In the genomic region with DNA sequence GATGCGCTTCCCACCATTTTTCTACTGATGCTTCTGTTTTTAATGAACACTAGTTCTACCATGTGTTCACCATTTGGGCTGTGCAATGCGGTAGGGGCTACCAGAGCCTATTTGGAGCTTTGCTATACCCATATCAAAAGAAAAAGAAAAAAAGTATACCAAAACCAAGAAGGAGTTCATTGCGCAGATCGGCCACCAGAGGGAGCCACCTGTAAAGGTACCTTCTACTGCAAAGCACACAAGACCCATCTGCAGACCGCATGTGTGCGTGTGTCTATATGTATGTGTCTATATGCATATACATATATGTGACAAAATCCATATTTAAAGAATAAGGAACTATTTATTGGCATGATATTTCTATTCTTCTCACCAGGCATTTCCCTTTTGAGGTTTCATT, we compare ENCODE assay signal across 8 mouse cellular contexts.
DNase-seq lines count a peak whose midpoint lies in the region; ATAC-seq and TF ChIP-seq lines count a peak whose summit lies in the region.

No protein-coding gene starts in this region.

- TF ChIP-seq CTCF in heart, postnatal 0 days (IDR thresholded peaks at IDR 0.05; ENCODE audit: low read depth), result peak; percentile 70
- TF ChIP-seq CTCF in left cerebral cortex, adult 2 months (IDR thresholded peaks at IDR 0.05), result peak; percentile 85

- no peaks in the 10 kb centered on the region for H3K4me1 ChIP-seq in heart, postnatal 0 days (ENCODE audit: control insufficient read depth, insufficient read depth)
- no peaks in the 10 kb centered on the region for H3K4me1 ChIP-seq in midbrain, embryonic 15.5 days

- 34% methylated on average over 6 of the region's 6 CpGs for WGBS in heart, postnatal 0 days
- whole genome bisulfite sequencing in midbrain, embryonic 15.5 days, result 24% methylated on average over 6 of the region's 6 CpGs

- no peak overlapping the region for H3K27ac ChIP-seq in heart, postnatal 0 days (ENCODE audit: low read depth)
- no peak overlapping the region for H3K27ac ChIP-seq in left cerebral cortex, adult 2 months
- no peak overlapping the region for H3K27ac ChIP-seq in midbrain, embryonic 15.5 days

- no peaks in the 10 kb centered on the region for H3K36me3 ChIP-seq in heart, postnatal 0 days (replicated peaks; ENCODE audit: control insufficient read depth, insufficient read depth, low read length)
- H3K36me3 ChIP-seq in midbrain, embryonic 15.5 days (replicated peaks), result no peaks in the 10 kb centered on the region

- peak; percentile 48 for DNase-seq in gastrocnemius, adult 18-20 months (ENCODE audit: low spot score)
- DNase-seq in gastrocnemius, postnatal 25 days, result no peak
- DNase-seq in adrenal gland, adult 18-20 months (ENCODE audit: low spot score in 2 of 2), result peak; percentile 48
- DNase-seq in embryo, embryonic 11 days, result peak; percentile 68
- DNase-seq in heart, postnatal 0 days (ENCODE audit: low spot score), result peak; percentile 29
- DNase-seq in left cerebral cortex, adult 2 months (ENCODE audit: extremely low spot score in 1 of 2, low spot score in 2 of 2), result peak; percentile 49 to 73
- peak; percentile 56 to 84 for DNase-seq in spleen, postnatal 4 days (ENCODE audit: low spot score in 2 of 2)

- no peak for TF ChIP-seq EP300 in heart, postnatal 0 days (IDR thresholded peaks at IDR 0.05; ENCODE audit: low read depth)

- 0 out of 2 replicates have a peak, but pooled peaks cover 3% of the 10 kb centered on the region for H3K27me3 ChIP-seq in heart, postnatal 0 days (ENCODE audit: control insufficient read depth, insufficient read depth, low read length)
- no peaks in the 10 kb centered on the region for H3K27me3 ChIP-seq in midbrain, embryonic 15.5 days (replicated peaks)

- H3K4me3 ChIP-seq in heart, postnatal 0 days (ENCODE audit: low read depth, low read length), result no peak overlapping the region
- no peak overlapping the region for H3K4me3 ChIP-seq in left cerebral cortex, adult 2 months
- H3K4me3 ChIP-seq in midbrain, embryonic 15.5 days, result no peak overlapping the region

- no peak overlapping the region for H3K4me2 ChIP-seq in heart, postnatal 0 days (ENCODE audit: low read depth, low read length)
- no peak overlapping the region for H3K4me2 ChIP-seq in midbrain, embryonic 15.5 days

- no peaks in the 10 kb centered on the region for H3K9me3 ChIP-seq in heart, postnatal 0 days (replicated peaks; ENCODE audit: control insufficient read depth, low read length)
- H3K9me3 ChIP-seq in midbrain, embryonic 15.5 days, result no peaks in the 10 kb centered on the region

- no peak for ATAC-seq in heart, postnatal 0 days (ENCODE audit: insufficient read depth, low read depth)
- ATAC-seq in midbrain, embryonic 15.5 days (replicated peaks), result peak; percentile 79

- H3K9ac ChIP-seq in heart, postnatal 0 days (replicated peaks; ENCODE audit: low read depth, low read length), result no peak overlapping the region
- no peak overlapping the region for H3K9ac ChIP-seq in midbrain, embryonic 15.5 days

- intact Hi-C loops in left cerebral cortex, adult 2 months (cut with DNase I), result loop anchor here (2.0 kb wide), 1 partner anchor 84 kb away; no protein-coding TSS in a partner anchor
